Mouse (Mus musculus): ENCODE measurements at regions not wholly inside any gene's neighbourhood (a gene's known extent, or its start where the extent isn't known, plus 50 kb on each side); places are given as distances from the start of the nearest gene placed in this dataset.

- Histone ChIP-seq H3K36me3 (no peaks in the 10 kb centered on the region), H3K4me1 (replicated peaks) (peaks cover 32% of the 10 kb centered on the region), H3K9ac (replicated peaks) (no peak overlapping the region), H3K27me3 (peaks cover 12% of the 10 kb centered on the region), H3K4me3 (replicated peaks) (no peak overlapping the region), H3K4me2 (no peak overlapping the region), H3K27ac (no peak overlapping the region), H3K9me3 (no peaks in the 10 kb centered on the region)
- ATAC-seq (ENCODE audit: insufficient number of reproducible peaks, insufficient read depth, low FRiP score, low TSS enrichment, low read depth) = no peak
- 79% methylated on average over 22 of the region's 22 CpGs for WGBS
These were observed 52.6 kb upstream of the Smndc1 start for GRCm38 (mm10) chr19:53442756-53443654.

- no peak overlapping the region for H3K4me3 ChIP-seq (replicated peaks)
- 88% methylated on average over 4 of the region's 4 CpGs for WGBS
- peaks cover 24% of the 10 kb centered on the region for H3K4me1 ChIP-seq (replicated peaks)
- H3K36me3 ChIP-seq = no peaks in the 10 kb centered on the region
- H3K4me2 ChIP-seq = no peak overlapping the region
- no peak for ATAC-seq (ENCODE audit: insufficient number of reproducible peaks, insufficient read depth, low FRiP score, low TSS enrichment, low read depth)
- H3K27me3 ChIP-seq = peaks cover 12% of the 10 kb centered on the region
- no peak overlapping the region for H3K9ac ChIP-seq (replicated peaks)
- no peak overlapping the region for H3K27ac ChIP-seq
- no peaks in the 10 kb centered on the region for H3K9me3 ChIP-seq
These were observed 51.8 kb upstream of the Smndc1 start for GRCm38 (mm10) chr19:53442132-53442610.

GRCm38 (mm10) chr19:53441449-53442131 is 51.2 kb upstream of the Smndc1 start:
- Histone ChIP-seq H3K4me2 (no peak overlapping the region), H3K9ac (replicated peaks) (no peak overlapping the region), H3K4me1 (replicated peaks) (peaks cover 20% of the 10 kb centered on the region), H3K27ac (no peak overlapping the region), H3K4me3 (replicated peaks) (no peak overlapping the region), H3K9me3 (no peaks in the 10 kb centered on the region), H3K36me3 (no peaks in the 10 kb centered on the region), H3K27me3 (peaks cover 12% of the 10 kb centered on the region)
- ATAC-seq (ENCODE audit: insufficient number of reproducible peaks, insufficient read depth, low FRiP score, low TSS enrichment, low read depth) = no peak
- 75% methylated on average over 13 of the region's 13 CpGs for WGBS

GRCm38 (mm10) chr19:53440327-53441055 is 50.1 kb upstream of the Smndc1 start:
- no peak overlapping the region for H3K9ac ChIP-seq (replicated peaks)
- no peak overlapping the region for H3K4me3 ChIP-seq (replicated peaks)
- H3K27ac ChIP-seq = no peak overlapping the region
- ATAC-seq (ENCODE audit: insufficient number of reproducible peaks, insufficient read depth, low FRiP score, low TSS enrichment, low read depth) = no peak; the same call in 1 of the 2 replicates
- peaks cover 19% of the 10 kb centered on the region for H3K4me1 ChIP-seq (replicated peaks)
- H3K36me3 ChIP-seq = no peaks in the 10 kb centered on the region
- H3K27me3 ChIP-seq = peaks cover 8% of the 10 kb centered on the region
- H3K9me3 ChIP-seq = no peaks in the 10 kb centered on the region
- WGBS = 47% methylated on average over 10 of the region's 10 CpGs
- H3K4me2 ChIP-seq = no peak overlapping the region
